Mouse (Mus musculus): Measurements from ENCODE around the gene Wnt5a. TPM values are rescaled to one million over a fixed set of nuclear protein-coding genes. Genes with fewer than 3 reads are reported as not detected.

Gene Wnt5a
- 189 and 199 TPM in 2 replicates for polyA plus RNA-seq (2016; fragmentation: Nextera tagmentation; extraction: Ambion mirVana)

GRCm38 (mm10) chr14:28504101-28505050 is at the start of gene Wnt5a:
Gene Wnt5a, plus strand, starts transcription at chr14:28504750.
- Histone ChIP-seq H3K4me3 (replicated peaks) (peak within 1 kb of the TSS; percentile 87), H3K27me3 (peaks cover 5% of the 10 kb centered on the region; the same call in 1 of the 2 replicates), H3K4me2 (peak within 1 kb of the TSS; percentile 91), H3K36me3 (peaks cover 12% of the 10 kb centered on the region; the same call in 1 of the 2 replicates), H3K9ac (replicated peaks) (peak within 1 kb of the TSS; percentile 99), H3K4me1 (replicated peaks) (peaks cover 46% of the 10 kb centered on the region), H3K27ac (peak within 1 kb of the TSS; percentile 100), H3K9me3 (no peaks in the 10 kb centered on the region)
- 0 out of 2 replicates have a peak, but pooled peaks have one; percentile 33 for ATAC-seq (ENCODE audit: insufficient number of reproducible peaks, insufficient read depth, low FRiP score, low TSS enrichment, low read depth)
- under 1% methylated on average over 53 of the region's 53 CpGs for WGBS

DNA sequence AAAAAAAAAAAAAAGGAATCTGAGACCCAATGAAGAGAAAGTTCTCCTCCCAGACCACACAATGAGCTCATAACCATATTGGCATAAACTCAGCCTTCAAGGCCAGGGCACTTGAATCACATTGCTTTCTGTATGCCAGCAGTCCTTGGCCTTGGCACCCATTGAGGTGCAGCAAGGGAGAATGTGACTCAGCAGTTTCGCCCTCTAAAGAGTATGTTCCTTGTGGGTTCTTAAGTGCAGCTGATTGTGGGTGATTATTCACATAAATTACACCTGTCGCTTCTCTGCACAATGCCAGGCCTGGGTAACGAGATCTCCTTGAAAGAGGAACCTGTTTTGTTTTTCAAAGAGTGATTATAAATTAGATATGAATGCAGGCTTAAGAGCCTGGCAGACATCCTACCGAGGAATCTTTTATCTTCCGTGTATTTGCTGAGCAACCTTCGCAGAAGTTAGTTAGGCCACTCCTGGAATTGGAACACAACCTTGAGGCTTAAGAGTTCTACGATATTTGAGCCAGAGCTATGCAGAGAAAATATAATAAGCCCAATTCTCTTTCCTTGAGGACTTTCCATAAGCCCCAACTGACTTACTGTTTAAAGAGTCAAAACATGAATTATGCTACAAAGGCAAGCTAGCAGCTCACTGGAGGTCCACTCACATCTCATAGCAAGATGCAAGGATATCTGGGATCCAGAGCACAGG is 48.0 kb upstream of the Wnt5a start:
- no peak for ATAC-seq (ENCODE audit: insufficient number of reproducible peaks, insufficient read depth, low FRiP score, low TSS enrichment, low read depth)
- no peak overlapping the region for H3K27ac ChIP-seq

DNA sequence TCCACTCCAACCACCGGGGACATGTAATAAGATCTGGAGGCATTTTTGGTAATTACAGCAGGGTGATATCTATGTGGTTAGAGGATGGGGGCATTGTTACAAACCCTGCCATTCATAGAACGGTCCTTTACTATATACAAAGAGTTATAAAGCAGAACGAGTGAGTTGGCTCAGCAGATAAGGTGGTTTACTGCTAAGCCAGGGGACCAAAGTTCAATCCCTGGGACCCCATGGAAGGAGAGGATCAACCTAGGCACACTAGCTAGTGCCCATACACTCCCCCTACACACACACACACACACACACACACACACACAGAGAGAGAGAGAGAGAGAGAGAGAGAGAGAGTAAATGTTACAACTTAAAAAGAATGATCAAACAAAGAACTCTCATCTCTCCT is 47.1 kb upstream of the Wnt5a start:
- Histone ChIP-seq H3K4me3 (replicated peaks) (no peak overlapping the region), H3K4me1 (replicated peaks) (peaks cover 3% of the 10 kb centered on the region; the same call in 1 of the 2 replicates), H3K36me3 (no peaks in the 10 kb centered on the region), H3K9ac (replicated peaks) (no peak overlapping the region), H3K9me3 (no peaks in the 10 kb centered on the region), H3K27ac (no peak overlapping the region), H3K4me2 (no peak overlapping the region), H3K27me3 (no peaks in the 10 kb centered on the region)
- 66% methylated on average over 3 of the region's 3 CpGs for WGBS
- no peak for ATAC-seq (ENCODE audit: insufficient number of reproducible peaks, insufficient read depth, low FRiP score, low TSS enrichment, low read depth)

More for the DNA sequence above, 48.0 kb upstream of the Wnt5a start:
- 72% methylated on average over 7 of the region's 7 CpGs for WGBS
- no peaks in the 10 kb centered on the region for H3K36me3 ChIP-seq
- no peaks in the 10 kb centered on the region for H3K9me3 ChIP-seq
- H3K9ac ChIP-seq (replicated peaks): no peak overlapping the region
- no peak overlapping the region for H3K4me2 ChIP-seq
- no peak overlapping the region for H3K4me3 ChIP-seq (replicated peaks)
- H3K4me1 ChIP-seq (replicated peaks): peaks cover 9% of the 10 kb centered on the region
- no peaks in the 10 kb centered on the region for H3K27me3 ChIP-seq

GRCm38 (mm10) chr14:28467956-28468355 is 36.6 kb upstream of the Wnt5a start:
- Histone ChIP-seq H3K9ac (replicated peaks) (no peak overlapping the region), H3K27ac (peak overlapping the region; percentile 92), H3K4me3 (replicated peaks) (no peak overlapping the region), H3K4me2 (no peak overlapping the region), H3K27me3 (no peaks in the 10 kb centered on the region), H3K9me3 (no peaks in the 10 kb centered on the region), H3K36me3 (no peaks in the 10 kb centered on the region), H3K4me1 (replicated peaks) (peaks cover 68% of the 10 kb centered on the region)
- WGBS: 19% methylated on average over 5 of the region's 5 CpGs
- no peak; the same call in 1 of the 2 replicates for ATAC-seq (ENCODE audit: insufficient number of reproducible peaks, insufficient read depth, low FRiP score, low TSS enrichment, low read depth)

DNA sequence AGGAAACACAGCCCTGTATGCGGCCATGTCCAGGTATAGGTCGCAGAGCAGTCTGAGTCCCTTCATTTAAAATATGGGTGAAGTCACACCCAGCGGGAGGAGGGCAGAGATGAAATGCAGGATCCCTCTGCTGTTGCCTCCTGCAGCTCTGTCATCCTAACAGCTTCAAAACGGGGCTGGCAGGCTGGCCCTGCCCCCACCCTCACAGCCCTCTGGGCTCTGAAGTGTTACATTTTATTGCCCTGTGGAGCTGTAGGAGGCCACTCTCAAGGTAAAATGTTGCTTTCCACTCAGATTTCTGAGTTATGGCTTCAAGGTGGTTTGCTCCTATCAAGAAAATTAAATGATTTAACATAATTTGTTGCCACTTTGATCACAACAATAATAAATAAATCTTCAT is 34.9 kb upstream of the Wnt5a start:
- Histone ChIP-seq H3K9me3 (no peaks in the 10 kb centered on the region), H3K27ac (peak overlapping the region; percentile 84), H3K36me3 (no peaks in the 10 kb centered on the region), H3K27me3 (no peaks in the 10 kb centered on the region), H3K4me1 (replicated peaks) (peaks cover 72% of the 10 kb centered on the region), H3K9ac (replicated peaks) (no peak overlapping the region), H3K4me2 (peak overlapping the region; percentile 40), H3K4me3 (replicated peaks) (no peak overlapping the region)
- ATAC-seq (ENCODE audit: insufficient number of reproducible peaks, insufficient read depth, low FRiP score, low TSS enrichment, low read depth): peak; percentile 50; the same call in 1 of the 2 replicates
- 3% methylated on average over 4 of the region's 4 CpGs for WGBS

- no peaks in the 10 kb centered on the region for H3K27me3 ChIP-seq
- H3K9ac ChIP-seq (replicated peaks): no peak overlapping the region
- no peaks in the 10 kb centered on the region for H3K9me3 ChIP-seq
- H3K4me2 ChIP-seq: peak overlapping the region; percentile 11; the same call in 1 of the 2 replicates
- no peak for ATAC-seq (ENCODE audit: insufficient number of reproducible peaks, insufficient read depth, low FRiP score, low TSS enrichment, low read depth)
- peak overlapping the region; percentile 77 for H3K27ac ChIP-seq
- WGBS: 8% methylated on average over 6 of the region's 6 CpGs
- peaks cover 72% of the 10 kb centered on the region for H3K4me1 ChIP-seq (replicated peaks)
- H3K4me3 ChIP-seq (replicated peaks): no peak overlapping the region
- no peaks in the 10 kb centered on the region for H3K36me3 ChIP-seq
Measured at GRCm38 (mm10) chr14:28470212-28470611, 34.3 kb upstream of the Wnt5a start.

DNA sequence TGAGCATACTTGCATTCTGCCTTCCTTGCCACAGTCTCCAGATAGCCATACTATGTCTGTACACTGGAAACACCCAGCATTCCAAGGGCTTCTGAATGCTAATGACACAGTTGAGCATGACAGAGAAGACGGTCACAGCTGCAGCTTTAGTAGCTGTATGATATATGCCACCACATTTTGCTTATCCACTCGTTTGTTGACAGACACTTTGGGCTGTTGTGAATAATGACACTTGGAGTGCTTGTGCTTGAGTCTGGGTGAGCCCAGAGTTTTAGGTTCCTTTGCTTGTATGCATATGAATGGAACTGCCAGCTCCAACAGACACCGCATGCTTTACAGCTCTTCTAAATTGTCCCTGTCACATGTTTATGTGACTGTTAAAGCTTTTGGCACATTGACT is 29.5 kb upstream of the Wnt5a start:
- Histone ChIP-seq H3K27ac (no peak overlapping the region), H3K4me2 (no peak overlapping the region), H3K36me3 (no peaks in the 10 kb centered on the region), H3K4me3 (replicated peaks) (no peak overlapping the region), H3K4me1 (replicated peaks) (peaks cover 35% of the 10 kb centered on the region), H3K27me3 (no peaks in the 10 kb centered on the region), H3K9me3 (no peaks in the 10 kb centered on the region), H3K9ac (replicated peaks) (no peak overlapping the region)
- no peak for ATAC-seq (ENCODE audit: insufficient number of reproducible peaks, insufficient read depth, low FRiP score, low TSS enrichment, low read depth)
- 31% methylated on average over 3 of the region's 3 CpGs for WGBS

- no peaks in the 10 kb centered on the region for H3K27me3 ChIP-seq
- 18% methylated on average over 7 of the region's 7 CpGs for WGBS
- no peak overlapping the region for H3K4me3 ChIP-seq (replicated peaks)
- no peak overlapping the region for H3K4me2 ChIP-seq
- H3K4me1 ChIP-seq (replicated peaks): peaks cover 31% of the 10 kb centered on the region
- no peaks in the 10 kb centered on the region for H3K9me3 ChIP-seq
- no peaks in the 10 kb centered on the region for H3K36me3 ChIP-seq
- ATAC-seq (ENCODE audit: insufficient number of reproducible peaks, insufficient read depth, low FRiP score, low TSS enrichment, low read depth): no peak
- H3K9ac ChIP-seq (replicated peaks): no peak overlapping the region
- no peak overlapping the region for H3K27ac ChIP-seq
Measured at GRCm38 (mm10) chr14:28475421-28475820, 29.1 kb upstream of the Wnt5a start.

DNA sequence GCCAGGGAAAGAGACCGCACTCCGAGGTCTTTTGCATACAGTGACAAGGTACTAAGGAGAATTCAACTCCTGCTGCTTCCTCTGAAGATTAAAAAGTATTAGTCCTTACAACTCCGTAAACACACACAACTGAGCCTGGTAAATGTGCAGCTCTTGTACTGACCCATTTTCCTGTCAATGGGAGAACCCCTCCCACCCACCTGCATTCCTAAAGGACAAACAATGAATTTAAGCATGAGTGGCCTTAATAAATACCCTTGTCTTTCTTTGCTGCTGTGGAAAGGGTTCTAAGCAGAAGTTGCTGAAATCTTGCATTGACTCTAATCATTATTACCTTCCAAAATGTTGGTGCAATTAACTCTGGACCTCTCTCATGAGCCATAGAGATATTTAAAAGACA is 27.8 kb upstream of the Wnt5a start:
- 76% methylated on average over 3 of the region's 3 CpGs for WGBS
- no peak for ATAC-seq (ENCODE audit: insufficient number of reproducible peaks, insufficient read depth, low FRiP score, low TSS enrichment, low read depth)

GRCm38 (mm10) chr14:28480866-28481265 is 23.7 kb upstream of the Wnt5a start:
- H3K36me3 ChIP-seq: no peaks in the 10 kb centered on the region
- H3K4me3 ChIP-seq (replicated peaks): no peak overlapping the region
- WGBS: 94% methylated on average over 1 of the region's 1 CpGs
- ATAC-seq (ENCODE audit: insufficient number of reproducible peaks, insufficient read depth, low FRiP score, low TSS enrichment, low read depth): no peak
- no peak overlapping the region for H3K9ac ChIP-seq (replicated peaks)
- no peak overlapping the region for H3K4me2 ChIP-seq
- H3K27ac ChIP-seq: no peak overlapping the region
- no peaks in the 10 kb centered on the region for H3K9me3 ChIP-seq
- H3K27me3 ChIP-seq: no peaks in the 10 kb centered on the region
- H3K4me1 ChIP-seq (replicated peaks): peaks cover 9% of the 10 kb centered on the region

More for the DNA sequence above, 27.8 kb upstream of the Wnt5a start:
- Histone ChIP-seq H3K4me3 (replicated peaks) (no peak overlapping the region), H3K27ac (no peak overlapping the region), H3K36me3 (no peaks in the 10 kb centered on the region), H3K4me1 (replicated peaks) (peaks cover 20% of the 10 kb centered on the region), H3K4me2 (no peak overlapping the region), H3K27me3 (no peaks in the 10 kb centered on the region), H3K9me3 (no peaks in the 10 kb centered on the region), H3K9ac (replicated peaks) (no peak overlapping the region)

DNA sequence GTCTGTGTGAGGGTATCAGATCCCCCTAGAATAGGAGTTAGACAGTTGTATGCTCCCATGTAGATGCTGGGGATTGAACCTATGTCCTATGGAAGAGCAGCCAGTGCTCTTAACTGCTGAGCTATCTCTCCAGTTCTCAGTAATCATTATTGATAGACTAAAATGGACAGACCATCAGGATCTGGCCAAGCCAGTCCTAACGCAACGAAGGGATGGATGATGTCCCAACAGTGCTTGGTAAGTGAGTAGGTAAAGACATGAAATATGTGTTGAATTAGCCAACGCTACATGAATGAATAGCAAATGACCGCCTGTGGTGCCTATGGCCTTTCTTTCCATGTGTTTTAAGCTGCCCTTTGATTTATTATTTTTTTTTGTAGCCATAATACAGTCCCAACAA is 10.7 kb upstream of the Wnt5a start:
- Histone ChIP-seq H3K9ac (replicated peaks) (no peak overlapping the region), H3K4me1 (replicated peaks) (no peaks in the 10 kb centered on the region), H3K27ac (no peak overlapping the region), H3K9me3 (no peaks in the 10 kb centered on the region), H3K36me3 (no peaks in the 10 kb centered on the region), H3K4me3 (replicated peaks) (no peak overlapping the region), H3K4me2 (no peak overlapping the region), H3K27me3 (no peaks in the 10 kb centered on the region)
- WGBS: 84% methylated on average over 4 of the region's 4 CpGs
- no peak for ATAC-seq (ENCODE audit: insufficient number of reproducible peaks, insufficient read depth, low FRiP score, low TSS enrichment, low read depth)

Data from limb, embryonic 12.5 days (tissue).